8 mouse cellular contexts compared by ENCODE assay signal in genomic region chr11:67454874-67455526, GRCm38 (mm10). TPM values are rescaled to one million over a fixed set of nuclear protein-coding genes. Genes with fewer than 3 reads are reported as not detected.
DNase-seq lines count a peak whose midpoint lies in the region; ATAC-seq and TF ChIP-seq lines count a peak whose summit lies in the region.

Gene Gas7, plus strand, starts transcription at chr11:67455437.

- no peaks in the 10 kb centered on the region; the same call in 1 of the 2 replicates for H3K4me1 ChIP-seq in embryonic facial prominence, embryonic 11.5 days (ENCODE audit: control insufficient read depth, insufficient read depth, low read length)
- H3K4me1 ChIP-seq in heart, embryonic 13.5 days = peaks cover 32% of the 10 kb centered on the region
- H3K4me1 ChIP-seq in liver, embryonic 14.5 days (replicated peaks; ENCODE audit: control insufficient read depth in 2 of 2, insufficient read depth in 2 of 2, low read length in 1 of 2) = 0 out of 4 replicates have a peak, but pooled peaks cover 0 to 3% of the 10 kb centered on the region in 2 experiments

- peak within 1 kb of the TSS; percentile 100 for H3K4me2 ChIP-seq in embryonic facial prominence, embryonic 11.5 days (ENCODE audit: low read depth, low read length)
- H3K4me2 ChIP-seq in heart, embryonic 13.5 days = peak within 1 kb of the TSS; percentile 84
- peak within 1 kb of the TSS; percentile 64 for H3K4me2 ChIP-seq in liver, embryonic 14.5 days (ENCODE audit: low read depth)

- under 1% methylated on average over 56 of the region's 78 CpGs for WGBS in embryonic facial prominence, embryonic 11.5 days
- WGBS in heart, embryonic 13.5 days = under 1% methylated on average over 75 of the region's 78 CpGs
- under 1% methylated on average over 66 of the region's 78 CpGs for WGBS in liver, embryonic 14.5 days (ENCODE audit: insufficient replicate concordance)

- peak within 1 kb of the TSS; percentile 72 for H3K4me3 ChIP-seq in embryonic facial prominence, embryonic 11.5 days (ENCODE audit: low read depth, low read length)
- peak within 1 kb of the TSS; percentile 76 for H3K4me3 ChIP-seq in heart, embryonic 13.5 days
- H3K4me3 ChIP-seq in liver, embryonic 14.5 days (ENCODE audit: insufficient read depth in 1 of 2, low read depth in 2 of 2, low read length in 2 of 2) = peak within 1 kb of the TSS; percentile 54 to 61

- peak; percentile 6 to 18 for DNase-seq in spleen, postnatal 10 days (ENCODE audit: low spot score in 2 of 2)
- DNase-seq in spleen, postnatal 36 days (ENCODE audit: low spot score in 2 of 2) = no peak
- DNase-seq in embryonic facial prominence, embryonic 11.5 days (ENCODE audit: low spot score) = peak; percentile 60
- DNase-seq in kidney, postnatal 10 days = peak; percentile 80
- DNase-seq in liver, embryonic 14.5 days (ENCODE audit: low read depth in 3 of 3, low spot score in 3 of 3) = no peak
- peak; percentile 70 for DNase-seq in neural tube, embryonic 10.5 days (ENCODE audit: extremely low spot score, low spot score)
- DNase-seq in yolk sac, embryonic 10.5 days (ENCODE audit: low spot score) = peak; percentile 79

- peak; percentile 68 for ATAC-seq in embryonic facial prominence, embryonic 11.5 days (replicated peaks; ENCODE audit: insufficient number of reproducible peaks, low FRiP score, low TSS enrichment, low read depth)
- peak; percentile 61; the same call in 1 of the 2 replicates for ATAC-seq in heart, embryonic 13.5 days (ENCODE audit: extremely low read depth, insufficient number of reproducible peaks, low FRiP score, low TSS enrichment)
- ATAC-seq in liver, embryonic 14.5 days (ENCODE audit: insufficient read depth) = peak; percentile 41; the same call in 1 of the 2 replicates

- peaks cover 7% of the 10 kb centered on the region for H3K27me3 ChIP-seq in embryonic facial prominence, embryonic 11.5 days (ENCODE audit: control insufficient read depth, insufficient read depth, low read length)
- peaks cover 22% of the 10 kb centered on the region; the same call in 1 of the 2 replicates for H3K27me3 ChIP-seq in heart, embryonic 13.5 days (replicated peaks)
- peaks cover 23% of the 10 kb centered on the region for H3K27me3 ChIP-seq in liver, embryonic 14.5 days (ENCODE audit: control insufficient read depth, insufficient read depth, low read length)

- H3K9me3 ChIP-seq in embryonic facial prominence, embryonic 11.5 days (replicated peaks; ENCODE audit: control insufficient read depth, low read length) = no peaks in the 10 kb centered on the region
- no peaks in the 10 kb centered on the region for H3K9me3 ChIP-seq in heart, embryonic 13.5 days
- H3K9me3 ChIP-seq in liver, embryonic 14.5 days (ENCODE audit: control insufficient read depth, low read length) = no peaks in the 10 kb centered on the region

- TF ChIP-seq CTCF in liver, embryonic 14.5 days (IDR thresholded peaks at IDR 0.05; ENCODE audit: low read depth) = no peak

- peak within 1 kb of the TSS; percentile 69 for H3K9ac ChIP-seq in embryonic facial prominence, embryonic 11.5 days (replicated peaks; ENCODE audit: low read length)
- H3K9ac ChIP-seq in heart, embryonic 13.5 days = peak within 1 kb of the TSS; percentile 85
- no peak within 1 kb of the TSS for H3K9ac ChIP-seq in liver, embryonic 14.5 days (replicated peaks)

- no peaks in the 10 kb centered on the region for H3K36me3 ChIP-seq in embryonic facial prominence, embryonic 11.5 days (replicated peaks; ENCODE audit: control insufficient read depth, insufficient read depth, low read depth, low read length)
- no peaks in the 10 kb centered on the region for H3K36me3 ChIP-seq in heart, embryonic 13.5 days
- no peaks in the 10 kb centered on the region for H3K36me3 ChIP-seq in liver, embryonic 14.5 days (replicated peaks; ENCODE audit: control insufficient read depth, insufficient read depth, low read depth)

- no peak for TF ChIP-seq EP300 in liver, embryonic 14.5 days (IDR thresholded peaks at IDR 0.05; ENCODE audit: low read depth)

- no peak within 1 kb of the TSS for H3K27ac ChIP-seq in embryonic facial prominence, embryonic 11.5 days (replicated peaks; ENCODE audit: low read depth, low read length)
- no peak within 1 kb of the TSS for H3K27ac ChIP-seq in heart, embryonic 13.5 days (replicated peaks)
- no peak within 1 kb of the TSS for H3K27ac ChIP-seq in liver, embryonic 14.5 days

RNA-seq across cellular contexts. Expression of gene Gas7, which starts in this region (rescaled TPM):
- polyA plus RNA-seq in embryonic facial prominence, embryonic 11.5 days (2014; fragmentation: Nextera tagmentation; extraction: Ambion mirVana) = 3.3 and 4.1 TPM in 2 replicates
- polyA plus RNA-seq in heart, embryonic 13.5 days (2015; fragmentation: Nextera tagmentation; extraction: Ambion mirVana) = 8.4 and 9.0 TPM in 2 replicates
- 0.48 and 0.49 TPM in 2 replicates for polyA plus RNA-seq in liver, embryonic 14.5 days (2012; rRNA removed)
- 0.77 and 1.1 TPM in 2 replicates for polyA plus RNA-seq in liver, embryonic 14.5 days (2014; fragmentation: Nextera tagmentation; extraction: Ambion mirVana)

Comparison
In these comparisons a context has a peak if more than half of its experiments do, and no peak if none do; other contexts are left out.
1. DNase-seq: peak in spleen, postnatal 10 days (2 of 2), embryonic facial prominence, embryonic 11.5 days (single experiment), kidney, postnatal 10 days (single experiment), neural tube, embryonic 10.5 days (single experiment) and yolk sac, embryonic 10.5 days (single experiment); none in spleen, postnatal 36 days (0 of 2) and liver, embryonic 14.5 days (0 of 3).
2. Peak in every context shown above with its lines, with median percentiles within 50 percentile points of each other: ATAC-seq, H3K4me2 ChIP-seq and H3K4me3 ChIP-seq.